Mouse (Mus musculus): ENCODE data around the gene Fgfrl1.
"Not testable (repeated sequence)": the region's sequence is repeated elsewhere in the genome, so short reads cannot be mapped to it uniquely, and the experiment has no call there.

The Fgfrl1 gene

DNA sequence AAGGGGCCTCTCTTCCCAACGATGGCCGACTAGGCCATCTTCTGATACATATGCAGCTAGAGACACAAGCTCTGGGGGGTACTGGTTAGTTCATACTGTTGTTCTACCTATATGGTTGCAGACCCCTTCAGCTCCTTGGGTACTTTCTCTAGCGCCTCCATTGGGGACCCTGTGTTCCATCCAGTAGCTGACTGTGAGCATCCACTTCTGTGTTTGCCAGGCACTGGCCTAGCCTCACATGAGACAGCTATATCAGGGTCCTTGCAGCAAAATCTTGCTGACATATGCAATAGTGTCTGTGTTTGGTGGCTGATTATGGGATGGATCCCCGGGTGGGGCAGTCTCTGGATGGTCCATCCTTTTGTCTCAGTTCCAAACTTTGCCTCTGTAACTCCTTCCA lies 59.1 kb downstream of the Fgfrl1 start:
- not testable (repeated sequence) for DNase-seq (ENCODE audit: low spot score)

Data from embryo, embryonic 10 days (tissue).